15 mouse cellular contexts compared by ENCODE assay signal in genomic region chr1:119472648-119473047, GRCm38 (mm10). TPM values are rescaled to one million over a fixed set of nuclear protein-coding genes. Genes with fewer than 3 reads are reported as not detected.
DNase-seq lines count a peak whose midpoint lies in the region; ATAC-seq lines count a peak whose summit lies in the region.
"Had no signal": no experiment of that assay in that cellular context is flagged by ENCODE, and none has a peak within 500 bp of the region (broad histone marks: within the 10 kb centered on the region; RNA-seq: fewer than 3 reads in every experiment).

No protein-coding gene starts in this region.

- 65% methylated on average over 11 of the region's 11 CpGs for WGBS in forebrain, embryonic 14.5 days
- WGBS in forebrain, embryonic 11.5 days: 72% methylated on average over 11 of the region's 11 CpGs
- WGBS in hindbrain, embryonic 13.5 days: 46% methylated on average over 11 of the region's 11 CpGs
- 62% methylated on average over 11 of the region's 11 CpGs for WGBS in hindbrain, embryonic 10.5 days

- H3K27me3 ChIP-seq in forebrain, embryonic 14.5 days (replicated peaks; ENCODE audit: control insufficient read depth, insufficient read depth, low read length): no peaks in the 10 kb centered on the region
- no peaks in the 10 kb centered on the region for H3K27me3 ChIP-seq in forebrain, embryonic 11.5 days (ENCODE audit: control insufficient read depth, insufficient read depth, low read length)
- no peaks in the 10 kb centered on the region for H3K27me3 ChIP-seq in hindbrain, embryonic 13.5 days
- H3K27me3 ChIP-seq in hindbrain, embryonic 10.5 days (ENCODE audit: insufficient read depth, poor library complexity, severe bottlenecking): no peaks in the 10 kb centered on the region
- H3K27me3 ChIP-seq: intestine, embryonic 15.5 days; limb, embryonic 12.5 days; megakaryocyte, embryonic 14.5 days; neural tube, embryonic 13.5 days had no signal

- DNase-seq in forebrain, embryonic 14.5 days (ENCODE audit: low spot score): peak; percentile 9
- DNase-seq in forebrain, embryonic 11.5 days (ENCODE audit: low spot score): no peak
- DNase-seq in hindbrain, embryonic 10.5 days (ENCODE audit: low spot score): no peak
- peak; percentile 29 for DNase-seq in ovary, postnatal 36 days (ENCODE audit: low spot score)
- DNase-seq in ovary, postnatal 14 days (ENCODE audit: low spot score): no peak
- no peak for DNase-seq in cerebellum, postnatal 4 days (ENCODE audit: low spot score in 2 of 2)
- DNase-seq in embryo, embryonic 9.5 days (ENCODE audit: extremely low spot score): no peak
- DNase-seq: adrenal gland, postnatal 14 days; cerebellum, postnatal 36 days; thymus, adult 18-20 months had no signal

- no peak overlapping the region; the same call in 1 of the 2 replicates for H3K27ac ChIP-seq in forebrain, embryonic 14.5 days (ENCODE audit: low read depth, low read length)
- no peak overlapping the region for H3K27ac ChIP-seq in forebrain, embryonic 11.5 days (ENCODE audit: low read depth, low read length)
- H3K27ac ChIP-seq in hindbrain, embryonic 13.5 days: no peak overlapping the region
- no peak overlapping the region for H3K27ac ChIP-seq in hindbrain, embryonic 10.5 days
- H3K27ac ChIP-seq: intestine, embryonic 15.5 days; limb, embryonic 12.5 days; neural tube, embryonic 13.5 days had no signal

- H3K4me2 ChIP-seq in forebrain, embryonic 14.5 days (ENCODE audit: low read length): no peak overlapping the region
- no peak overlapping the region for H3K4me2 ChIP-seq in forebrain, embryonic 11.5 days (ENCODE audit: low read depth, low read length, severe bottlenecking)
- H3K4me2 ChIP-seq in hindbrain, embryonic 13.5 days: no peak overlapping the region
- H3K4me2 ChIP-seq: intestine, embryonic 15.5 days; limb, embryonic 12.5 days; neural tube, embryonic 13.5 days had no signal

- no peaks in the 10 kb centered on the region for H3K4me1 ChIP-seq in forebrain, embryonic 14.5 days (ENCODE audit: control insufficient read depth, insufficient read depth, low read length)
- H3K4me1 ChIP-seq in forebrain, embryonic 11.5 days (replicated peaks; ENCODE audit: control insufficient read depth, insufficient read depth, low read length): no peaks in the 10 kb centered on the region
- H3K4me1 ChIP-seq in hindbrain, embryonic 13.5 days (replicated peaks): peaks cover 13% of the 10 kb centered on the region
- peaks cover 19% of the 10 kb centered on the region for H3K4me1 ChIP-seq in hindbrain, embryonic 10.5 days (replicated peaks)
- H3K4me1 ChIP-seq: intestine, embryonic 15.5 days; limb, embryonic 12.5 days had no signal

- no peak overlapping the region for H3K4me3 ChIP-seq in forebrain, embryonic 14.5 days (ENCODE audit: low read depth, low read length)
- H3K4me3 ChIP-seq in forebrain, embryonic 11.5 days (ENCODE audit: low read depth, low read length): no peak overlapping the region
- H3K4me3 ChIP-seq in hindbrain, embryonic 13.5 days: no peak overlapping the region
- H3K4me3 ChIP-seq in hindbrain, embryonic 10.5 days: no peak overlapping the region
- H3K4me3 ChIP-seq: intestine, embryonic 15.5 days; limb, embryonic 12.5 days; megakaryocyte, embryonic 14.5 days; neural tube, embryonic 13.5 days had no signal

- no peaks in the 10 kb centered on the region for H3K9me3 ChIP-seq in forebrain, embryonic 14.5 days (replicated peaks; ENCODE audit: control insufficient read depth, low read length)
- no peaks in the 10 kb centered on the region for H3K9me3 ChIP-seq in forebrain, embryonic 11.5 days (ENCODE audit: control insufficient read depth, low read length)
- H3K9me3 ChIP-seq in hindbrain, embryonic 13.5 days: no peaks in the 10 kb centered on the region
- no peaks in the 10 kb centered on the region for H3K9me3 ChIP-seq in hindbrain, embryonic 10.5 days
- H3K9me3 ChIP-seq: intestine, embryonic 15.5 days; limb, embryonic 12.5 days; megakaryocyte, embryonic 14.5 days; neural tube, embryonic 13.5 days had no signal

- 0 out of 2 replicates have a peak overlapping the region, but pooled peaks have one; percentile 13 for H3K9ac ChIP-seq in forebrain, embryonic 14.5 days (ENCODE audit: low read length)
- no peak overlapping the region for H3K9ac ChIP-seq in forebrain, embryonic 11.5 days (ENCODE audit: low read length)
- peak overlapping the region; percentile 25; the same call in 1 of the 2 replicates for H3K9ac ChIP-seq in hindbrain, embryonic 13.5 days
- H3K9ac ChIP-seq: intestine, embryonic 15.5 days; limb, embryonic 12.5 days; neural tube, embryonic 13.5 days had no signal

- no peak for ATAC-seq in forebrain, embryonic 14.5 days
- no peak for ATAC-seq in forebrain, embryonic 11.5 days (replicated peaks; ENCODE audit: low FRiP score)
- no peak for ATAC-seq in hindbrain, embryonic 13.5 days (ENCODE audit: low FRiP score)
- ATAC-seq: intestine, embryonic 15.5 days had no signal

- peaks cover 14% of the 10 kb centered on the region; the same call in 1 of the 2 replicates for H3K36me3 ChIP-seq in forebrain, embryonic 14.5 days (ENCODE audit: control insufficient read depth, insufficient read depth, low read length)
- no peaks in the 10 kb centered on the region for H3K36me3 ChIP-seq in forebrain, embryonic 11.5 days (ENCODE audit: control insufficient read depth, insufficient read depth, low read length)
- peaks cover 38% of the 10 kb centered on the region for H3K36me3 ChIP-seq in hindbrain, embryonic 13.5 days
- peaks cover 42% of the 10 kb centered on the region for H3K36me3 ChIP-seq in hindbrain, embryonic 10.5 days

RNA-seq across cellular contexts. Expression of gene Ralb, which starts 31.9 kb away (rescaled TPM):
- polyA plus RNA-seq in forebrain, embryonic 14.5 days (2014; fragmentation: Nextera tagmentation; extraction: Ambion mirVana): 41.6 and 43.7 TPM in 2 replicates
- 74.1 and 74.2 TPM in 2 replicates for polyA plus RNA-seq in forebrain, embryonic 11.5 days (2014; fragmentation: Nextera tagmentation; extraction: Ambion mirVana)
- polyA plus RNA-seq in hindbrain, embryonic 13.5 days (2015; fragmentation: Nextera tagmentation; extraction: Ambion mirVana): 67.3 and 69.0 TPM in 2 replicates
- 96.8 and 103 TPM in 2 replicates for polyA plus RNA-seq in hindbrain, embryonic 10.5 days (2016; fragmentation: Nextera tagmentation; extraction: Ambion mirVana)

RNA-seq across cellular contexts. Expression of gene Inhbb, which starts 50.6 kb away (rescaled TPM):
- polyA plus RNA-seq in forebrain, embryonic 14.5 days (2014; fragmentation: Nextera tagmentation; extraction: Ambion mirVana): 3.9 and 4.2 TPM in 2 replicates
- 0.63 and 0.81 TPM in 2 replicates for polyA plus RNA-seq in forebrain, embryonic 11.5 days (2014; fragmentation: Nextera tagmentation; extraction: Ambion mirVana)
- polyA plus RNA-seq in hindbrain, embryonic 13.5 days (2015; fragmentation: Nextera tagmentation; extraction: Ambion mirVana): 2.2 and 2.7 TPM in 2 replicates
- 0.14 and 0.31 TPM in 2 replicates for polyA plus RNA-seq in hindbrain, embryonic 10.5 days (2016; fragmentation: Nextera tagmentation; extraction: Ambion mirVana)

RNA-seq across cellular contexts. Expression of gene Tmem185b, which starts 53.3 kb away (rescaled TPM):
- polyA plus RNA-seq in forebrain, embryonic 14.5 days (2014; fragmentation: Nextera tagmentation; extraction: Ambion mirVana): 19.1 and 21.6 TPM in 2 replicates
- 22.5 and 23.4 TPM in 2 replicates for polyA plus RNA-seq in forebrain, embryonic 11.5 days (2014; fragmentation: Nextera tagmentation; extraction: Ambion mirVana)
- 19.5 and 20.5 TPM in 2 replicates for polyA plus RNA-seq in hindbrain, embryonic 13.5 days (2015; fragmentation: Nextera tagmentation; extraction: Ambion mirVana)
- 17.9 and 20.2 TPM in 2 replicates for polyA plus RNA-seq in hindbrain, embryonic 10.5 days (2016; fragmentation: Nextera tagmentation; extraction: Ambion mirVana)

Comparison
In these comparisons a context has a peak if more than half of its experiments do, and no peak if none do; other contexts are left out.
1. DNase-seq: peak in forebrain, embryonic 14.5 days (single experiment) and ovary, postnatal 36 days (single experiment); none in forebrain, embryonic 11.5 days (single experiment), hindbrain, embryonic 10.5 days (single experiment), ovary, postnatal 14 days (single experiment), cerebellum, postnatal 4 days (0 of 2) and embryo, embryonic 9.5 days (single experiment).